Mouse (Mus musculus) stomach, postnatal 0 days (tissue): ENCODE measurements at regions not wholly inside any gene's neighbourhood (a gene's known extent, or its start where the extent isn't known, plus 50 kb on each side); places are given as distances from the start of the nearest gene placed in this dataset.

Experiments used
- CTCF ChIP-seq: IDR thresholded peaks from 2 replicates; pipeline ENCODE4 v1.5.1; 2016; ENCODE audit warnings: antibody characterized with exemption, low read depth, mild to moderate bottlenecking, moderate library complexity
- EP300 ChIP-seq: optimal IDR thresholded peaks from 2 replicates; pipeline ENCODE3; 2016; ENCODE audit warnings: antibody characterized with exemption

- no peak for TF ChIP-seq CTCF
- TF ChIP-seq EP300, result no peak
These were observed 234.2 kb downstream of the Unc5cl start for GRCm38 (mm10) chr17:48688944-48689343.
